Mouse (Mus musculus) heart, embryonic 14.5 days (tissue): ENCODE data around the gene Abcg5. TPM values are rescaled to one million over a fixed set of nuclear protein-coding genes. Genes with fewer than 3 reads are reported as not detected.

Source experiments
- ATAC-seq: fragments of 200-750 bp; cut with Nextera tagmentation; 2 replicates; pipeline ENCODE4 v1.8.0; 2017; ENCODE audit warnings: low read depth, moderate TSS enrichment; ENCODE audit not compliant: insufficient number of reproducible peaks, insufficient read depth, low FRiP score
- H3K27ac ChIP-seq, 2 experiments: fragments of 200-500 bp in 1 of 2; fragments of 300-500 bp in 1 of 2; sonication (generic) in 1 of 2; replicated peaks in 1 of 2; 2 replicates each; pipeline ENCODE4 v1.5.1; 2012 to 2014; ENCODE audit warnings: low read depth in 2 of 2, low read length in 2 of 2, control low read depth in 1 of 2, mild to moderate bottlenecking in 1 of 2, mixed read lengths in 1 of 2; ENCODE audit not compliant: control insufficient read depth in 1 of 2, insufficient read depth in 1 of 2
- H3K27me3 ChIP-seq: fragments of 300-500 bp; sonication (generic); 2 replicates; pipeline ENCODE4 v1.6.1; 2014; ENCODE audit warnings: mild to moderate bottlenecking, low read length, control low read depth; ENCODE audit not compliant: control insufficient read depth, insufficient read depth
- H3K36me3 ChIP-seq: fragments of 300-500 bp; sonication (generic); 2 replicates; pipeline ENCODE4 v1.6.1; 2014; ENCODE audit warnings: mild to moderate bottlenecking, control low read depth, low read length, mixed read lengths; ENCODE audit not compliant: control insufficient read depth, insufficient read depth
- H3K4me1 ChIP-seq, 2 experiments: fragments of 200-500 bp in 1 of 2; fragments of 300-500 bp in 1 of 2; sonication (generic) in 1 of 2; 2 replicates each; pipeline ENCODE4 v1.6.1; 2012 to 2014; ENCODE audit warnings: low read length in 2 of 2, control low read depth in 1 of 2, mixed read lengths in 1 of 2; ENCODE audit not compliant: control insufficient read depth in 2 of 2, insufficient read depth in 2 of 2
- H3K4me2 ChIP-seq: fragments of 300-500 bp; sonication (generic); 2 replicates; pipeline ENCODE4 v1.6.1; 2014; ENCODE audit warnings: mild to moderate bottlenecking, low read length
- H3K4me3 ChIP-seq, 2 experiments: fragments of 200-500 bp in 1 of 2; fragments of 300-500 bp in 1 of 2; sonication (generic) in 1 of 2; 2 replicates each; pipeline ENCODE4 v1.5.1; 2012 to 2014; ENCODE audit warnings: low read length in 2 of 2, mild to moderate bottlenecking in 2 of 2, control low read depth in 1 of 2, low read depth in 1 of 2, moderate library complexity in 1 of 2; ENCODE audit not compliant: control insufficient read depth in 1 of 2, insufficient read depth in 1 of 2
- H3K9ac ChIP-seq: fragments of 300-500 bp; sonication (generic); 2 replicates; pipeline ENCODE4 v1.6.1; 2014; ENCODE audit warnings: mild to moderate bottlenecking, low read length
- H3K9me3 ChIP-seq: fragments of 300-500 bp; sonication (generic); 2 replicates; pipeline ENCODE4 v1.6.1; 2016; ENCODE audit warnings: low read length, control low read depth; ENCODE audit not compliant: control insufficient read depth
- WGBS: fragments of 180-500 bp; shearing (Covaris S2); extraction: QIAGEN DNeasy Blood & Tissue Kit; methylation state at CpG from one replicate; pipeline ENCODE4 v1.1.7; 2014; 5-methylcytosine and 5-hydroxymethylcytosine counted together
- polyA plus RNA-seq: library from polyadenylated mRNA; unstranded; fragments of >200 nt; fragmentation: Nextera tagmentation; extraction: Ambion mirVana; gene quantifications from 2 replicates; pipeline ENCODE4 v1.2.1, GENCODE M21; 2014

Abcg5 gene
- polyA plus RNA-seq, 1 experiment from 2014 or later, result 0.27 TPM

- H3K9ac ChIP-seq, result no peak overlapping the region
- H3K9me3 ChIP-seq, result no peaks in the 10 kb centered on the region
- H3K27ac ChIP-seq, result no peak overlapping the region
- ATAC-seq, result no peak
- WGBS, result 69% methylated on average over 5 of the region's 5 CpGs
- H3K4me2 ChIP-seq, result no peak overlapping the region
- no peaks in the 10 kb centered on the region for H3K27me3 ChIP-seq
- no peak overlapping the region for H3K4me3 ChIP-seq
- H3K36me3 ChIP-seq, result no peaks in the 10 kb centered on the region
- peaks cover 0 to 4% of the 10 kb centered on the region in 2 experiments; a peak in 1 of 4 replicates for H3K4me1 ChIP-seq
Observed at GRCm38 (mm10) chr17:84656205-84656604, 26.6 kb downstream of the Abcg5 start.

GRCm38 (mm10) chr17:84653544-84653943 lies 29.3 kb downstream of the Abcg5 start:
- ATAC-seq, result no peak
- Histone ChIP-seq H3K9me3 (no peaks in the 10 kb centered on the region), H3K4me1 (peaks cover 0 to 4% of the 10 kb centered on the region in 2 experiments; a peak in 1 of 4 replicates), H3K27ac (no peak overlapping the region), H3K36me3 (no peaks in the 10 kb centered on the region), H3K27me3 (no peaks in the 10 kb centered on the region), H3K4me2 (no peak overlapping the region), H3K9ac (no peak overlapping the region), H3K4me3 (no peak overlapping the region)
- 85% methylated on average over 9 of the region's 9 CpGs for WGBS

- Histone ChIP-seq H3K4me1 (peaks cover 0 to 4% of the 10 kb centered on the region in 2 experiments; a peak in 1 of 4 replicates), H3K4me2 (no peak overlapping the region), H3K4me3 (no peak overlapping the region), H3K27ac (no peak overlapping the region), H3K9me3 (no peaks in the 10 kb centered on the region), H3K27me3 (no peaks in the 10 kb centered on the region), H3K9ac (no peak overlapping the region), H3K36me3 (no peaks in the 10 kb centered on the region)
- no peak for ATAC-seq
- 90% methylated on average over 9 of the region's 9 CpGs for WGBS
Observed at GRCm38 (mm10) chr17:84650302-84651017, 32.4 kb downstream of the Abcg5 start.

GRCm38 (mm10) chr17:84647630-84648029 lies 35.2 kb downstream of the Abcg5 start:
- H3K9me3 ChIP-seq, result no peaks in the 10 kb centered on the region
- no peak for ATAC-seq
- H3K4me3 ChIP-seq, result no peak overlapping the region
- no peak overlapping the region for H3K27ac ChIP-seq
- WGBS, result 78% methylated on average over 4 of the region's 4 CpGs
- no peak overlapping the region for H3K9ac ChIP-seq
- H3K36me3 ChIP-seq, result no peaks in the 10 kb centered on the region
- H3K4me2 ChIP-seq, result no peak overlapping the region
- peaks cover 6 to 13% of the 10 kb centered on the region in 2 experiments for H3K4me1 ChIP-seq
- no peaks in the 10 kb centered on the region for H3K27me3 ChIP-seq

GRCm38 (mm10) chr17:84646477-84646876 lies 36.3 kb downstream of the Abcg5 start:
- no peak for ATAC-seq
- 56% methylated on average over 2 of the region's 2 CpGs for WGBS
- Histone ChIP-seq H3K4me2 (no peak overlapping the region), H3K4me3 (no peak overlapping the region), H3K9me3 (no peaks in the 10 kb centered on the region), H3K4me1 (peaks cover 6 to 10% of the 10 kb centered on the region in 2 experiments), H3K27me3 (no peaks in the 10 kb centered on the region), H3K36me3 (no peaks in the 10 kb centered on the region), H3K9ac (no peak overlapping the region), H3K27ac (no peak overlapping the region)

- H3K27me3 ChIP-seq, result no peaks in the 10 kb centered on the region
- no peak for ATAC-seq
- H3K4me1 ChIP-seq, result peaks cover 6 to 9% of the 10 kb centered on the region in 2 experiments
- WGBS, result 34% methylated on average over 3 of the region's 7 CpGs
- no peak overlapping the region for H3K4me2 ChIP-seq
- H3K27ac ChIP-seq, result no peak overlapping the region
- H3K4me3 ChIP-seq, result no peak overlapping the region
- H3K36me3 ChIP-seq, result no peaks in the 10 kb centered on the region
- H3K9ac ChIP-seq, result no peak overlapping the region
- H3K9me3 ChIP-seq, result no peaks in the 10 kb centered on the region
Observed at GRCm38 (mm10) chr17:84645894-84646293, 36.9 kb downstream of the Abcg5 start.

- Histone ChIP-seq H3K4me1 (peaks cover 6 to 9% of the 10 kb centered on the region in 2 experiments), H3K9ac (no peak overlapping the region), H3K9me3 (no peaks in the 10 kb centered on the region), H3K27me3 (no peaks in the 10 kb centered on the region), H3K4me2 (no peak overlapping the region), H3K36me3 (no peaks in the 10 kb centered on the region), H3K27ac (no peak overlapping the region), H3K4me3 (no peak overlapping the region)
- WGBS, result 46% methylated on average over 9 of the region's 9 CpGs
- no peak for ATAC-seq
Observed at GRCm38 (mm10) chr17:84645119-84645518, 37.7 kb downstream of the Abcg5 start.
